Mouse (Mus musculus) liver, embryonic 14.5 days (tissue): Measurements from ENCODE around the gene Mbtd1. TPM values are rescaled to one million over a fixed set of nuclear protein-coding genes. Genes with fewer than 3 reads are reported as not detected.

Experiments used
- ATAC-seq: fragments of 200-750 bp; cut with Nextera tagmentation; 2 replicates; pipeline ENCODE4 v1.8.0; 2017; ENCODE audit warnings: moderate number of reproducible peaks, mild to moderate bottlenecking, moderate library complexity; ENCODE audit not compliant: insufficient read depth
- DNase-seq, 3 experiments: peaks; one replicate each; pipeline ENCODE4 v3.0.0-alpha.2; 2012 to 2013; ENCODE audit warnings: low read depth in 3 of 3, low spot score in 3 of 3
- H3K27ac ChIP-seq: fragments of 300-500 bp; sonication (generic); 2 replicates; pipeline ENCODE4 v1.5.1; 2014; ENCODE audit warnings: moderate library complexity, mild to moderate bottlenecking, control low read depth, inconsistent platforms
- H3K27me3 ChIP-seq: fragments of 300-500 bp; sonication (generic); 2 replicates; pipeline ENCODE4 v1.6.1; 2014; ENCODE audit warnings: mild to moderate bottlenecking, low read length, moderate library complexity; ENCODE audit not compliant: control insufficient read depth, insufficient read depth
- H3K36me3 ChIP-seq: fragments of 300-500 bp; sonication (generic); replicated peaks from 2 replicates; pipeline ENCODE4 v1.6.1; 2014; ENCODE audit warnings: low read depth; ENCODE audit not compliant: control insufficient read depth, insufficient read depth
- H3K4me1 ChIP-seq, 2 experiments: fragments of 200-500 bp in 1 of 2; fragments of 300-500 bp in 1 of 2; sonication (generic) in 1 of 2; replicated peaks; 2 replicates each; pipeline ENCODE4 v1.6.1; 2012 to 2014; ENCODE audit warnings: antibody characterized with exemption in 1 of 2, inconsistent platforms in 1 of 2, low read length in 1 of 2; ENCODE audit not compliant: control insufficient read depth in 2 of 2, insufficient read depth in 2 of 2
- H3K4me2 ChIP-seq: fragments of 300-500 bp; sonication (generic); 2 replicates; pipeline ENCODE4 v1.6.1; 2014; ENCODE audit warnings: low read depth, mild to moderate bottlenecking, control low read depth, moderate library complexity
- H3K4me3 ChIP-seq, 2 experiments: fragments of 200-500 bp in 1 of 2; fragments of 300-500 bp in 1 of 2; sonication (generic) in 1 of 2; 2 replicates each; pipeline ENCODE4 v1.5.1; 2012 to 2014; ENCODE audit warnings: low read depth in 2 of 2, low read length in 2 of 2, mild to moderate bottlenecking in 2 of 2, control low read depth in 1 of 2, inconsistent platforms in 1 of 2, moderate library complexity in 1 of 2; ENCODE audit not compliant: insufficient read depth in 1 of 2
- H3K9ac ChIP-seq: fragments of 300-500 bp; sonication (generic); replicated peaks from 2 replicates; pipeline ENCODE4 v1.6.1; 2014; ENCODE audit warnings: mild to moderate bottlenecking, control low read depth, moderate library complexity
- H3K9me3 ChIP-seq: fragments of 300-500 bp; sonication (generic); 2 replicates; pipeline ENCODE4 v1.6.1; 2016; ENCODE audit warnings: low read length, mixed read lengths; ENCODE audit not compliant: control insufficient read depth
- CTCF ChIP-seq: IDR thresholded peaks from 2 replicates; pipeline ENCODE4 v1.5.1; 2016; ENCODE audit warnings: antibody characterized with exemption, low read depth, control low read depth
- EP300 ChIP-seq: IDR thresholded peaks from 2 replicates; pipeline ENCODE4 v1.6.1; 2016; ENCODE audit warnings: antibody characterized with exemption, low read depth
- WGBS: fragments of 180-500 bp; shearing (Covaris S2); extraction: QIAGEN DNeasy Blood & Tissue Kit; methylation state at CpG from one replicate; pipeline ENCODE4 v1.1.7; 2014; ENCODE audit not compliant: insufficient replicate concordance; 5-methylcytosine and 5-hydroxymethylcytosine counted together
- polyA plus RNA-seq, 2 experiments: library from polyadenylated mRNA; depleted of rRNA in 1 of 2; stranded (reverse) in 1 of 2; unstranded in 1 of 2; fragments of >200 nt; fragmentation: Nextera tagmentation in 1 of 2; extraction: Ambion mirVana in 1 of 2; gene quantifications; 2 replicates each; pipeline versions ENCODE4 v1.2.1 to v1.2.3; 2012 to 2014

The Mbtd1 gene
- polyA plus RNA-seq, 2 experiments: 3.7 to 5.8 TPM

DNA sequence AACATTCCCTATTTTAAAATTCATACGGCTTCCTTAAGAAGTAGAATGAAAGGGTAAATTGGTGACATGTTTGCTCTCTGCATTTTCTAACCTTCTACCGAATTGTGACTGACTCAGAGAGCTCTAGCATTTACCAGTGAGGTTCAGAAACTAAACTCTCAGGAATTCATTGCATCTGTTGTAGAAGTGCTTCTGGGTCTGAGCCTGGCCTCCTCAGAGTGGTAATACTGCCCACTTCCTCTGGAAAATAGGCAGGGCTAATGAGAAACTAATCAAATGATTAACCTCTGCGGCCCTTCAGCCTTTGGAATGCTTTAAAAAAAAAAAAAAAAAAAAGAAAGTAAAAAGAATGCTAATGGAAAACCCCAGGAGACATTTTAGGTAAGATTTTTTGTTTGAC, 59.3 kb downstream of the Mbtd1 start:
- no peaks in the 10 kb centered on the region for H3K4me1 ChIP-seq
- WGBS: 72% methylated on average over 3 of the region's 3 CpGs
- H3K27me3 ChIP-seq: no peaks in the 10 kb centered on the region
- no peak for ATAC-seq
- no peak overlapping the region for H3K9ac ChIP-seq
- DNase-seq: no peak
- H3K9me3 ChIP-seq: no peaks in the 10 kb centered on the region
- TF ChIP-seq EP300: no peak
- TF ChIP-seq CTCF: no peak
- H3K27ac ChIP-seq: no peak overlapping the region
- H3K4me2 ChIP-seq: no peak overlapping the region
- H3K4me3 ChIP-seq: no peak overlapping the region
- no peaks in the 10 kb centered on the region for H3K36me3 ChIP-seq

DNA sequence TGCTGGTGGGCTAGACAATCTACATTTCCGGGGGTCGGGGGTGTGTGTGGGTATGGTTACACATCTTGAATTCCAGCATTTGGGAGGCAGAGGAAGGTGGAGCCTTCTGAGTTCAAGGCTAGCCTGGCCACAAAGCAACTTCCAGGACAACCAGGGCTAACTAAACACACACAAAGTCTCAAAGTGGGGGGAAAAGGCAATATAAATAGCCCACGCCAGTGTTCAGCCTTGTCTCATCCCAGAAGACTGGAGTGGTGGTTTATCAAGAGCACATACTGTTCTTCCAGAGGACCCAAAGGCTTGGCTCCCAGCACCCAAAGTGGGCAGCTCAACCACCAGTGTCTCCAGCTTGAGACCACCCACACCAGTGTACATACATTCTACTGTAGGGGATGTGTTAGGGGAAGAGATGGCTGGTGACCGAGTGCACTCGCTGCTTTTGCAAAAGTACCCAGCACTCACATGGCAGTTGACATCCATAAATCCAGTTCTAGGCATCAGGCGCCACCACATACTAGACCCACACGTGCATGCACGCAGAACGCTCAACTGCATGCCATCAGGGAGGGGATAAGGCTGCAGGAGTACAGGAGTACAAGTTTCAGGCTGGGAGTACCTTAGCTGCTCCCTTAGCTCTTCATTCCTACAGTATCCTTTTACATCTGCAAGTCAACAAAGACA, 63.4 kb downstream of the Mbtd1 start:
- no peak overlapping the region for H3K4me3 ChIP-seq
- no peak overlapping the region for H3K27ac ChIP-seq
- no peak overlapping the region for H3K9ac ChIP-seq
- no peaks in the 10 kb centered on the region for H3K9me3 ChIP-seq
- H3K4me2 ChIP-seq: no peak overlapping the region
- ATAC-seq (no peak), DNase-seq (no peak)
- 0 out of 2 replicates have a peak, but pooled peaks cover 3% of the 10 kb centered on the region for H3K36me3 ChIP-seq
- H3K27me3 ChIP-seq: no peaks in the 10 kb centered on the region
- no peaks in the 10 kb centered on the region for H3K4me1 ChIP-seq
- WGBS: 75% methylated on average over 9 of the region's 9 CpGs
- TF ChIP-seq EP300 (no peak), CTCF (no peak)

- Histone ChIP-seq H3K4me1 (no peaks in the 10 kb centered on the region; a peak in 1 of 4 replicates), H3K4me2 (no peak overlapping the region), H3K27me3 (no peaks in the 10 kb centered on the region), H3K27ac (no peak overlapping the region), H3K4me3 (no peak overlapping the region), H3K36me3 (0 out of 2 replicates have a peak, but pooled peaks cover 3% of the 10 kb centered on the region), H3K9ac (no peak overlapping the region), H3K9me3 (no peaks in the 10 kb centered on the region)
- TF ChIP-seq CTCF: no peak
- no peak for TF ChIP-seq EP300
- no peak for DNase-seq
- no peak for ATAC-seq
- 67% methylated on average over 1 of the region's 1 CpGs for WGBS
These were observed 64.4 kb downstream of the Mbtd1 start for GRCm38 (mm10) chr11:93950045-93950444.

DNA sequence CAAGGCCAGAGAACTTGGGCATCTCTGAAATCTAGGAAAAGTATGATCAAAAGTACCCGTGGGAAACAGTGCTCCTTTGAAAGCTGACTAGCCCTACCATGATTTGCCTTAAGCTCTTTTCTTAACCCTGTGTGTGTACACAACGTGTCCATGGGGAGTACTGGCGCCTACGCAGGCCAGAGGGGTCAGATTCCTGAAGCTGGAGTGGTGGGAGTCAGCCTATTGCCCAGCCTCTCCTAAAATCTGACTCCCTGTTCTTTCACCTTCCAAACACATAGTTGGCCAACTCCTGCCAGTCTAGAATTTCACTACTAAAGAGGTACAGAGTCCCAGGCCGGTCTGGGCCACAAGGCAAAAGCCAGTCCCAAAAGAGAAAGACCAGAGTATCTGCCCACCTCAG, 66.7 kb downstream of the Mbtd1 start:
- Histone ChIP-seq H3K4me1 (peaks cover 0 to 8% of the 10 kb centered on the region in 2 experiments; a peak in 2 of 4 replicates), H3K4me3 (no peak overlapping the region), H3K9me3 (no peaks in the 10 kb centered on the region), H3K9ac (no peak overlapping the region), H3K27ac (no peak overlapping the region), H3K4me2 (no peak overlapping the region), H3K36me3 (0 out of 2 replicates have a peak, but pooled peaks cover 3% of the 10 kb centered on the region), H3K27me3 (no peaks in the 10 kb centered on the region)
- DNase-seq (no peak), ATAC-seq (no peak)
- 62% methylated on average over 5 of the region's 5 CpGs for WGBS
- TF ChIP-seq CTCF: no peak
- TF ChIP-seq EP300: no peak

DNA sequence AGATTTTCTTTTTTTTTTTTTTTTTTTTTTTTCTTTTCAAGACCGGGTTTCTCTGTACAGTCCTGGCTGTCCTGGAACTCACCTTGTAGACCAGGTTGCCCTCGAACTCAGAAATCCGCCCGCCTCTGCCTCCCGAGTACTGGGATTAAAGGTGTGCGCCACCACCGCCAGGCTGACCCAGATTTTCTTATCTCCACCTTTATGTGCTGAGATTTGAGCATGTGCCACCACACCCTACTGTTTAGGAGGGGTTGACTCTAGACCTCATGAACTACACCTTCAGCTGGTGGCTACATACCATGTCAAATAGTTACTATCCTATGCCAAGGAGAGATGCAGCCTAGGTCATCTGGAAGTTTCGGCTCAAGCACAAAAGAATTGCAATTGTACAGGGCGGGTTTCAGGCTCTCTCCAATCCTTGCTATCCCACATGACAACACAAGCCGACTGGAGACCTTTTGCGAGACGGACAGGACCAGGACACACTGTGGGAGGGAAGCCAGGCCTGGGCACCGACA, 69.1 kb downstream of the Mbtd1 start:
- ATAC-seq (no peak), DNase-seq (no peak)
- 19% methylated on average over 13 of the region's 13 CpGs for WGBS
- Histone ChIP-seq H3K4me1 (peaks cover 0 to 8% of the 10 kb centered on the region in 2 experiments; a peak in 2 of 4 replicates), H3K36me3 (peaks cover 11% of the 10 kb centered on the region), H3K9ac (peak overlapping the region; percentile 58; the same call in 1 of the 2 replicates), H3K4me3 (peak overlapping the region; percentile 61 to 66), H3K27me3 (no peaks in the 10 kb centered on the region), H3K27ac (no peak overlapping the region), H3K9me3 (no peaks in the 10 kb centered on the region), H3K4me2 (peak overlapping the region; percentile 86)
- no peak for TF ChIP-seq CTCF
- TF ChIP-seq EP300: no peak
